Mouse (Mus musculus) adrenal gland, adult 10 weeks (tissue): ENCODE data around the gene Sertad4. TPM values are rescaled to one million over a fixed set of nuclear protein-coding genes. Genes with fewer than 3 reads are reported as not detected.

Experiments used
- polyA plus RNA-seq: library from polyadenylated mRNA; stranded (reverse); fragments of 350-450 nt; fragmentation: Illumina TruSeq; extraction: RNeasy Lipid Tissue Mini Kit (QIAGEN cat#74804); gene quantifications from one replicate; pipeline ENCODE4 v1.2.3, GENCODE M21; 2014; ENCODE audit warnings: low read depth, low replicate concordance

Sertad4 gene
- 19.7 TPM for polyA plus RNA-seq

GRCm38 (mm10) chr1:192855474-192856230 is at the start of gene Sertad4:
Gene Sertad4, minus strand, starts transcription at chr1:192855756.

Other genes with a start within 250 kb of the Sertad4 start
- 5.4 TPM for gene Hhat, start 84.5 kb downstream of the Sertad4 start, polyA plus RNA-seq
- 38.0 TPM for gene Syt14, start 180.0 kb upstream of the Sertad4 start, polyA plus RNA-seq